Mouse (Mus musculus) lung, embryonic 15.5 days (tissue): Measurements from ENCODE around the gene Adgrg6. TPM values are rescaled to one million over a fixed set of nuclear protein-coding genes. Genes with fewer than 3 reads are reported as not detected.

Experiments used
- ATAC-seq: fragments of 200-750 bp; cut with Nextera tagmentation; 2 replicates; pipeline ENCODE4 v1.8.0; 2017; ENCODE audit warnings: moderate number of reproducible peaks, borderline replicate concordance; ENCODE audit not compliant: low FRiP score, low TSS enrichment; ENCODE audit errors: extremely low read depth
- H3K27ac ChIP-seq: fragments of 300-500 bp; sonication (generic); 2 replicates; pipeline ENCODE4 v1.5.1; 2015; ENCODE audit warnings: moderate library complexity, mild to moderate bottlenecking, inconsistent platforms
- H3K27me3 ChIP-seq: fragments of 300-500 bp; sonication (generic); 2 replicates; pipeline ENCODE4 v1.6.1; 2015; ENCODE audit warnings: inconsistent platforms
- H3K36me3 ChIP-seq: fragments of 300-500 bp; sonication (generic); 2 replicates; pipeline ENCODE4 v1.6.1; 2015; ENCODE audit warnings: inconsistent platforms
- H3K4me1 ChIP-seq: fragments of 300-500 bp; sonication (generic); 2 replicates; pipeline ENCODE4 v1.6.1; 2015; ENCODE audit warnings: inconsistent platforms
- H3K4me2 ChIP-seq: fragments of 300-500 bp; sonication (generic); 2 replicates; pipeline ENCODE4 v1.6.1; 2015; ENCODE audit warnings: inconsistent platforms, mild to moderate bottlenecking, moderate library complexity
- H3K4me3 ChIP-seq: fragments of 300-500 bp; sonication (generic); 2 replicates; pipeline ENCODE4 v1.5.1; 2015; ENCODE audit warnings: mild to moderate bottlenecking, inconsistent platforms
- H3K9ac ChIP-seq: fragments of 300-500 bp; sonication (generic); 2 replicates; pipeline ENCODE4 v1.6.1; 2015; ENCODE audit warnings: inconsistent platforms
- H3K9me3 ChIP-seq: fragments of 300-500 bp; sonication (generic); 2 replicates; pipeline ENCODE4 v1.6.1; 2016; ENCODE audit warnings: inconsistent platforms
- WGBS: fragments of 180-500 bp; shearing (Covaris S2); methylation state at CpG from one replicate; pipeline ENCODE4 v1.1.7; 2015; 5-methylcytosine and 5-hydroxymethylcytosine counted together
- polyA plus RNA-seq: library from polyadenylated mRNA; unstranded; fragments of >200 nt; fragmentation: Nextera tagmentation; extraction: Ambion mirVana; gene quantifications from 2 replicates; pipeline ENCODE4 v1.2.1, GENCODE M21; 2015

Gene Adgrg6
- polyA plus RNA-seq, 1 experiment from 2014 or later = 23.7 TPM

DNA sequence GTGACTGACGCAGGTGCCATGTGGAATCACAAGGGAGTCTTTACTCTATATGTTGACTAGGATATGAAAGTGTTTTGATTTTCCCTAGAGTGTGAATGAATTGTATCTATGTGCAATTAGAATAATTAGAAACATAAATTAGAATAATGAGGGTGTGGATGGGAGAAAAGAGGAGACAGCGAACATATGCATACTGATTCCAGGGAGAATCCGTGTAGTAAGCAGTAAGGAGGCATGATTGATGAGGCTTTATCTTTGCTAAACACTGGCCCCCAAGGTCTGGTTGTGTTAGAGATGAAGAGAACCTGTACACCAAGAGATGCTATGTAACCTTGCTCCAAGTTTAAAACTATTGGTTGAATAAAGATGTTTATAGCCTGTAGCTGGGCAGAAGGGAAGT lies 187.2 kb downstream of the Adgrg6 start:
- WGBS = 69% methylated on average over 3 of the region's 3 CpGs
- Histone ChIP-seq H3K36me3 (no peaks in the 10 kb centered on the region), H3K27me3 (no peaks in the 10 kb centered on the region), H3K4me2 (no peak overlapping the region), H3K27ac (no peak overlapping the region), H3K4me1 (no peaks in the 10 kb centered on the region), H3K9ac (no peak overlapping the region), H3K9me3 (no peaks in the 10 kb centered on the region), H3K4me3 (no peak overlapping the region)
- ATAC-seq = no peak

Other genes starting within 250 kb of the Adgrg6 start
- gene Vta1, start 159.9 kb upstream of the Adgrg6 start, polyA plus RNA-seq = 98.1 and 99.1 TPM in 2 replicates
- 0.39 and 0.74 TPM in 2 replicates for gene Nmbr, start 159.9 kb upstream of the Adgrg6 start, polyA plus RNA-seq
- not detected in 2 replicates for gene Gje1, start 172.6 kb upstream of the Adgrg6 start, polyA plus RNA-seq